Mouse (Mus musculus): ENCODE results near the gene Psmd1. TPM values are rescaled to one million over a fixed set of nuclear protein-coding genes. Genes with fewer than 3 reads are reported as not detected.

Gene Psmd1
- total and polyA plus RNA-seq, 3 experiments, result 42.8 to 200 (median 172) TPM

DNA sequence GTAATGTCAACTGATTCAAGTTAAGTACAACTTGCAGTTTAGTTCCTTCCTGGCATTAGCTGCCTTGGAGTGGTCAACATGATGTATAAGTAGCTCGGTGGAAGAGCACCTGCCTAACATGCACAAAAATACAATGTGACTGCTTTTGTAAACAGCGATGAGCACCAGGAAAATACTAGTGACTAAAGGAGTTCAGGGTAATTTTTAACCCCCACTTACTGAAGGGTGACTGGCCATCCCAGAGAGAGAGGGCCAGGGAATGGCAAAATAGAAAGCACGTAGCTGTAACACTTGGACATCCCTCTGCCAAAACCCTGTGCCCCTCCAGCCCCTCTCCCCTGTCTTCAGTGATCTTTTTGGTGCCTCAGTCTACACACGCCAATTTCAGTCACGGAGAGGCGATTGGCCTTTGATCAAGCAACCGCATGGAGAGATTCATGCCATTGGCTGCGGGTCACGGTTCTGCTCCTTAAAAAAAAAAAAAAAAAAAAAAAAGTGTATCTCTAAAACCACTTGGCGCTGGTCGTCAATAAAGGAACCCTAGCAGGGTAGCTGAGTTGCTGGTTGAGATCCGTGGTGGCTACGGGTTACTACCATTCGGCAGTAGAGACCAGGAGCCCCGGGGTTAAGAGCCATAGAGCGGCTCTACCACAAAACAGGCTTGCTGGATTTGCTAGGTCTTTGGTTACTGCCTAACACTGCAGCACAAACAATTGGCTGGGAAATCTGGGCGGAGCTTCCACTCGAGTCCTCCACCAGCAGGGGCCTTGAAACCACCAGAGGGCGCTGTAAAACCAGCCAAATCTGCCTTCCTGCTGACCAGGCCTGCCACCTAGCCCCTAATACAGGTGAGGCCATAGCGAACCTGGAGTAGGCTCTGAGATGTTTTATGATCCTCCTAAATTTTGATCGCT, 5.1 kb upstream of the Psmd1 start:
- Histone ChIP-seq H3K4me1 (ENCODE audit: insufficient read depth, low read depth, low read length) (peaks cover 21% of the 10 kb centered on the region), H3K27me3 (ENCODE audit: insufficient read depth, low read length) (peaks cover 27% of the 10 kb centered on the region), H3K4me3 (ENCODE audit: low read depth, low read length) (peak overlapping the region; percentile 42; the same call in 1 of the 2 replicates), H3K9me3 (replicated peaks) (no peaks in the 10 kb centered on the region), H3K36me3 (replicated peaks) (no peaks in the 10 kb centered on the region)
- DNase-seq (ENCODE audit: low spot score) (peak; percentile 79), ATAC-seq (ENCODE audit: extremely low read depth, insufficient number of reproducible peaks, low FRiP score, poor library complexity, severe bottlenecking) (peak; percentile 80)
- TF ChIP-seq GATA1 (IDR thresholded peaks at IDR 0.05; ENCODE audit: borderline replicate concordance, low read length), result no peak
- TF ChIP-seq TAL1 (conservative IDR thresholded peaks at IDR 0.05; ENCODE audit: low read depth, low read length), result no peak
- no peak for TF ChIP-seq POLR2AphosphoS5 (IDR thresholded peaks at IDR 0.05; ENCODE audit: insufficient replicate concordance, low read depth, low read length)
- peak; percentile 86 for TF ChIP-seq CTCF (IDR thresholded peaks at IDR 0.05; ENCODE audit: low read depth, low read length)
- no peak for TF ChIP-seq GATA2 (IDR thresholded peaks at IDR 0.05; ENCODE audit: borderline replicate concordance, low read depth, low read length)

DNA sequence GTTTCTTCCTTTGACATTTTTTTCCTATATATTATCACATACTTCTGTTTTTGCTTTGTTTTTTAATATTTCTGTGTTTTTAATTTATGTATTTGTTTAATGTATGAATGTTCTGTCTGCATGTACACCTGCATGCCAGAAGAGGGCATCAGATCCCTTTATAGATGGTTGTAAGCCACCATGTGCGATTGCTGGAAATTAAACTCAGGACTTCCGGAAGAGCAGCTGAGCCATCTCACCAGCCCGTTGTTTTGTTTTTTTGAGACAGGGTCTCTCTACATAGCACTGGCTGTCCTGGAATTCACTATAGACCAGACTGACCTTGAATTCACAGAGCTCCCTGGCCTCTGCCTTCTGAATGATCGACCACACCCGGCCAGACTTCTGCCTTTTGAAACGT, 1.7 kb upstream of the Psmd1 start:
- H3K36me3 ChIP-seq (replicated peaks), result peaks cover 11% of the 10 kb centered on the region
- TF ChIP-seq TAL1 (conservative IDR thresholded peaks at IDR 0.05; ENCODE audit: low read depth, low read length) (no peak), CTCF (IDR thresholded peaks at IDR 0.05; ENCODE audit: low read depth, low read length) (no peak), GATA1 (IDR thresholded peaks at IDR 0.05; ENCODE audit: borderline replicate concordance, low read length) (no peak), POLR2AphosphoS5 (IDR thresholded peaks at IDR 0.05; ENCODE audit: insufficient replicate concordance, low read depth, low read length) (no peak), GATA2 (IDR thresholded peaks at IDR 0.05; ENCODE audit: borderline replicate concordance, low read depth, low read length) (no peak)
- no peak for ATAC-seq (ENCODE audit: extremely low read depth, insufficient number of reproducible peaks, low FRiP score, poor library complexity, severe bottlenecking)
- DNase-seq (ENCODE audit: low spot score), result no peak
- peaks cover 3% of the 10 kb centered on the region for H3K9me3 ChIP-seq (replicated peaks)
- H3K4me3 ChIP-seq (ENCODE audit: low read depth, low read length), result no peak overlapping the region
- peaks cover 42% of the 10 kb centered on the region for H3K4me1 ChIP-seq (ENCODE audit: insufficient read depth, low read depth, low read length)
- H3K27me3 ChIP-seq (ENCODE audit: insufficient read depth, low read length), result peaks cover 7% of the 10 kb centered on the region

DNA sequence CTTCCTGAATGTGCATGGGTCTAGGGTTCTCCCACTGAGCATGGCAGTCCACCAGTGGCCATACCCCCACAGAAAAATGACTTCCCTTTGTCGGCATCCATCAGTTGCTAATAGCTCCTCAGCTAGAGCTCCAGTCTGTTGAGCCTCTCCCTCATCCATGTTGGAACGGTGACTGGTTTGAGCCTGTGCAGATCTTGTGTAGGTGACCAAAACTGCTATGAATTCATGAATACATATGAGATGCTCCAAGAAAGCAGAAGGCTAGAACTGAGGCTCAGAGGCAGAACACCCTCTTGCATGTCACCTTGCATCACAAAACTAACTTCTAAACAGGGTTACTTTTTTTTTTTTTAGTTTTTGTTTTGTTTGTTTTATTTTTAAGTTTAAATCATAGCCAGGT, 12.4 kb downstream of the Psmd1 start:
- Histone ChIP-seq H3K36me3 (replicated peaks) (peaks cover 86% of the 10 kb centered on the region), H3K9me3 (replicated peaks) (no peaks in the 10 kb centered on the region), H3K27me3 (ENCODE audit: insufficient read depth, low read length) (no peaks in the 10 kb centered on the region), H3K4me3 (ENCODE audit: low read depth, low read length) (no peak overlapping the region), H3K4me1 (ENCODE audit: insufficient read depth, low read depth, low read length) (no peaks in the 10 kb centered on the region)
- ATAC-seq (ENCODE audit: extremely low read depth, insufficient number of reproducible peaks, low FRiP score, poor library complexity, severe bottlenecking), result no peak
- no peak for DNase-seq (ENCODE audit: low spot score)
- TF ChIP-seq CTCF (IDR thresholded peaks at IDR 0.05; ENCODE audit: low read depth, low read length), result no peak
- no peak for TF ChIP-seq TAL1 (conservative IDR thresholded peaks at IDR 0.05; ENCODE audit: low read depth, low read length)
- TF ChIP-seq GATA1 (IDR thresholded peaks at IDR 0.05; ENCODE audit: borderline replicate concordance, low read length), result no peak
- TF ChIP-seq POLR2AphosphoS5 (IDR thresholded peaks at IDR 0.05; ENCODE audit: insufficient replicate concordance, low read depth, low read length), result no peak
- no peak for TF ChIP-seq GATA2 (IDR thresholded peaks at IDR 0.05; ENCODE audit: borderline replicate concordance, low read depth, low read length)

DNA sequence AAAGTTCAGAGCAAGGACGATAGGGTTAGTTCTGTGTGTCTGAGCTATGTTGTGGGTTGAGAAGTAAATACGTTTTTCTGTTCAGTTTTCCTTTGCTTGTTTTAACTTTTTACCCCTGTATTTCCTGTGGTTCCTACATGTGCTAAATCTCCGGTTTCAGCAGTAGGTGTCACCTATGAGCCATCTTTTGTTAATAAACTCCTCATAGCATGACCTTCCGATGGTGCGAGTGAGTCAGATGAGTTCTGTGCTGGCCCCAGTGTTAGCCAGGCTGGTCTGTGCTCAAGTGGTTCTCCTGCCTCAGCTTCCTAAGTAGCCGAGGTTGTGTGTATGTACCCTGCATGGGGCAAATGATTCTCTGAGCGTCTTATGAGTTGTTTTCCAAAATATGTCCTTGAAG, 30.2 kb downstream of the Psmd1 start:
- Histone ChIP-seq H3K4me1 (ENCODE audit: insufficient read depth, low read depth, low read length) (no peaks in the 10 kb centered on the region), H3K27me3 (ENCODE audit: insufficient read depth, low read length) (no peaks in the 10 kb centered on the region), H3K36me3 (replicated peaks) (peaks cover 86% of the 10 kb centered on the region), H3K9me3 (replicated peaks) (no peaks in the 10 kb centered on the region), H3K4me3 (ENCODE audit: low read depth, low read length) (no peak overlapping the region)
- ATAC-seq (ENCODE audit: extremely low read depth, insufficient number of reproducible peaks, low FRiP score, poor library complexity, severe bottlenecking) (no peak), DNase-seq (ENCODE audit: low spot score) (no peak)
- no peak for TF ChIP-seq GATA1 (IDR thresholded peaks at IDR 0.05; ENCODE audit: borderline replicate concordance, low read length)
- no peak for TF ChIP-seq CTCF (IDR thresholded peaks at IDR 0.05; ENCODE audit: low read depth, low read length)
- TF ChIP-seq POLR2AphosphoS5 (IDR thresholded peaks at IDR 0.05; ENCODE audit: insufficient replicate concordance, low read depth, low read length), result no peak
- TF ChIP-seq TAL1 (conservative IDR thresholded peaks at IDR 0.05; ENCODE audit: low read depth, low read length), result no peak
- no peak for TF ChIP-seq GATA2 (IDR thresholded peaks at IDR 0.05; ENCODE audit: borderline replicate concordance, low read depth, low read length)

DNA sequence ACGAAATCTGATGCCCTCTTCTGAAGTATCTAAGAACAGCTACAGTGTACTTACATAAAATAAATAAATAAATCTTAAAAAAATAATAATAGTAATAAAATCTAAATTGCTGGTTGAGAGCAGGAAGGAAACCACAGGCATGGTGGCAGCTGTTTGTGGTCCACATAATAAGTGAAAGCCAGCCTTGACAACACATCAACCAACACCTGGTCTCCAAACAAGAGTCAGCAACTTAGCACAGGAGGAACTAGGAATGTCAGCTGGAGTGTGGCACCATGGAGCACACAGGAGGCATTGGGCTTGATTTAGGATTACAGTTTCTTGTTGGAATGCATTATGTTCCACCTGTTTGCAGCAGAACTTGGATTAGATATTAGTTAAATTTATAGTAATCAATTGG, 40.9 kb downstream of the Psmd1 start:
- DNase-seq (ENCODE audit: low spot score) (no peak), ATAC-seq (ENCODE audit: extremely low read depth, insufficient number of reproducible peaks, low FRiP score, poor library complexity, severe bottlenecking) (no peak)
- TF ChIP-seq GATA1 (IDR thresholded peaks at IDR 0.05; ENCODE audit: borderline replicate concordance, low read length), result no peak
- TF ChIP-seq TAL1 (conservative IDR thresholded peaks at IDR 0.05; ENCODE audit: low read depth, low read length), result no peak
- no peak for TF ChIP-seq CTCF (IDR thresholded peaks at IDR 0.05; ENCODE audit: low read depth, low read length)
- TF ChIP-seq POLR2AphosphoS5 (IDR thresholded peaks at IDR 0.05; ENCODE audit: insufficient replicate concordance, low read depth, low read length), result no peak
- no peak for TF ChIP-seq GATA2 (IDR thresholded peaks at IDR 0.05; ENCODE audit: borderline replicate concordance, low read depth, low read length)
- no peak overlapping the region for H3K4me3 ChIP-seq (ENCODE audit: low read depth, low read length)
- no peaks in the 10 kb centered on the region; the same call in 1 of the 2 replicates for H3K4me1 ChIP-seq (ENCODE audit: insufficient read depth, low read depth, low read length)
- no peaks in the 10 kb centered on the region for H3K9me3 ChIP-seq (replicated peaks)
- H3K36me3 ChIP-seq (replicated peaks), result peaks cover 67% of the 10 kb centered on the region
- H3K27me3 ChIP-seq (ENCODE audit: insufficient read depth, low read length), result no peaks in the 10 kb centered on the region

DNA sequence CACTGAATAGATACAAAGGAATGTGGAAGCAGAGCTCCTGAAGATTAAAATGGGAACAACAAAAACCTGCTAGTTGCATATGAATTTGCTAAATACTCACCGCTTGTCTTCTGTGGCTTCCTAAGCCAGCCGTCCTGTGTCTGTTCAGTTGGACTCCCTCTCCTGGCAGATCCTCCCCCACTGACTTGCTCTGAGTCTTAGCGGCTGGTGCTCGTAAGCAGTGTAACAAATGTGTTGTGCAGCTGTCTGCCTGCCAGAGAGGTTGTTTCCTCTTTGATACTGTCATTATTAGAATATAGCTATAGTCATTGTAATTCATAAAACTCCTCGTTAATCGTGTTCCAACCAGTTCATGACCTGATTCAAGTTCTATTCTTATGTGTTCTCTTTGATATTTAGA, 47.6 kb downstream of the Psmd1 start, which contains the start of gene Htr2b:
Gene Htr2b (minus strand): TSS at position 192 of the 400 bp plus-strand sequence.
- ATAC-seq (ENCODE audit: extremely low read depth, insufficient number of reproducible peaks, low FRiP score, poor library complexity, severe bottlenecking) (no peak), DNase-seq (ENCODE audit: low spot score) (no peak)
- peaks cover 2% of the 10 kb centered on the region; the same call in 1 of the 2 replicates for H3K4me1 ChIP-seq (ENCODE audit: insufficient read depth, low read depth, low read length)
- no peak within 1 kb of the TSS for H3K4me3 ChIP-seq (ENCODE audit: low read depth, low read length)
- H3K36me3 ChIP-seq (replicated peaks), result peaks cover 62% of the 10 kb centered on the region
- H3K9me3 ChIP-seq (replicated peaks), result no peaks in the 10 kb centered on the region
- TF ChIP-seq TAL1 (conservative IDR thresholded peaks at IDR 0.05; ENCODE audit: low read depth, low read length) (no peak), POLR2AphosphoS5 (IDR thresholded peaks at IDR 0.05; ENCODE audit: insufficient replicate concordance, low read depth, low read length) (no peak), CTCF (IDR thresholded peaks at IDR 0.05; ENCODE audit: low read depth, low read length) (no peak), GATA1 (IDR thresholded peaks at IDR 0.05; ENCODE audit: borderline replicate concordance, low read length) (no peak), GATA2 (IDR thresholded peaks at IDR 0.05; ENCODE audit: borderline replicate concordance, low read depth, low read length) (no peak)
- no peaks in the 10 kb centered on the region for H3K27me3 ChIP-seq (ENCODE audit: insufficient read depth, low read length)

All from G1E (cell line).